Mouse (Mus musculus): Measurements from ENCODE around the gene Zfpl1. TPM values are rescaled to one million over a fixed set of nuclear protein-coding genes. Genes with fewer than 3 reads are reported as not detected.

Gene Zfpl1
- polyA plus RNA-seq, 1 experiment from 2014 or later: 90.9 TPM

- Histone ChIP-seq H3K9me3 (replicated peaks) (no peaks in the 10 kb centered on the region), H3K9ac (no peak overlapping the region), H3K27ac (replicated peaks) (no peak overlapping the region), H3K36me3 (no peaks in the 10 kb centered on the region), H3K4me3 (replicated peaks) (no peak overlapping the region), H3K4me2 (replicated peaks) (no peak overlapping the region), H3K4me1 (peaks cover 1% of the 10 kb centered on the region), H3K27me3 (no peaks in the 10 kb centered on the region)
- no peak for ATAC-seq (ENCODE audit: insufficient number of reproducible peaks, low FRiP score, low TSS enrichment, low read depth)
Observed at GRCm38 (mm10) chr19:6040002-6040401, 44.8 kb downstream of the Zfpl1 start.

- no peak overlapping the region for H3K9ac ChIP-seq
- no peaks in the 10 kb centered on the region for H3K9me3 ChIP-seq (replicated peaks)
- ATAC-seq (ENCODE audit: insufficient number of reproducible peaks, low FRiP score, low TSS enrichment, low read depth): no peak
- no peaks in the 10 kb centered on the region for H3K27me3 ChIP-seq
- no peaks in the 10 kb centered on the region for H3K36me3 ChIP-seq
- WGBS: 77% methylated on average over 7 of the region's 7 CpGs
- H3K4me2 ChIP-seq (replicated peaks): no peak overlapping the region
- H3K4me3 ChIP-seq (replicated peaks): no peak overlapping the region
- no peak overlapping the region for H3K27ac ChIP-seq (replicated peaks)
- no peaks in the 10 kb centered on the region for H3K4me1 ChIP-seq
Observed at GRCm38 (mm10) chr19:6038326-6038725, 46.4 kb downstream of the Zfpl1 start.

- no peaks in the 10 kb centered on the region for H3K4me1 ChIP-seq
- no peaks in the 10 kb centered on the region for H3K9me3 ChIP-seq (replicated peaks)
- H3K27ac ChIP-seq (replicated peaks): no peak overlapping the region
- H3K36me3 ChIP-seq: no peaks in the 10 kb centered on the region
- H3K4me2 ChIP-seq (replicated peaks): no peak overlapping the region
- ATAC-seq (ENCODE audit: insufficient number of reproducible peaks, low FRiP score, low TSS enrichment, low read depth): no peak
- H3K27me3 ChIP-seq: no peaks in the 10 kb centered on the region
- H3K4me3 ChIP-seq (replicated peaks): no peak overlapping the region
- H3K9ac ChIP-seq: no peak overlapping the region
Observed at GRCm38 (mm10) chr19:6037695-6038094, 47.1 kb downstream of the Zfpl1 start.

- H3K9ac ChIP-seq: no peak overlapping the region
- H3K9me3 ChIP-seq (replicated peaks): no peaks in the 10 kb centered on the region
- H3K27ac ChIP-seq (replicated peaks): no peak overlapping the region
- no peaks in the 10 kb centered on the region for H3K4me1 ChIP-seq
- 55% methylated on average over 9 of the region's 9 CpGs for WGBS
- no peaks in the 10 kb centered on the region for H3K27me3 ChIP-seq
- H3K36me3 ChIP-seq: no peaks in the 10 kb centered on the region
- H3K4me2 ChIP-seq (replicated peaks): no peak overlapping the region
- ATAC-seq (ENCODE audit: insufficient number of reproducible peaks, low FRiP score, low TSS enrichment, low read depth): no peak
- no peak overlapping the region for H3K4me3 ChIP-seq (replicated peaks)
Observed at GRCm38 (mm10) chr19:6035966-6036585, 48.7 kb downstream of the Zfpl1 start.

Small RNA genes lying within 50 kb of the gene (microRNA-seq; reads per million reads assigned to microRNA genes)
- gene Mir6988 (ENCODE audit: borderline number of aligned reads): 0.52 reads per million

Other genes with a start within 250 kb of the Zfpl1 start
- 32.5 and 37.4 TPM in 2 replicates for gene Frmd8, start 209.7 kb downstream of the Zfpl1 start, polyA plus RNA-seq (2015; fragmentation: Nextera tagmentation; extraction: Ambion mirVana)
- gene Slc25a45, start 207.1 kb downstream of the Zfpl1 start, polyA plus RNA-seq (2015; fragmentation: Nextera tagmentation; extraction: Ambion mirVana): 5.9 and 7.5 TPM in 2 replicates
- gene Tigd3, start 190.8 kb downstream of the Zfpl1 start, polyA plus RNA-seq (2015; fragmentation: Nextera tagmentation; extraction: Ambion mirVana): 3.4 and 3.6 TPM in 2 replicates
- gene Dpf2, start 171.9 kb downstream of the Zfpl1 start, polyA plus RNA-seq (2015; fragmentation: Nextera tagmentation; extraction: Ambion mirVana): 144 and 167 TPM in 2 replicates
- gene Cdc42ep2, start 160.1 kb downstream of the Zfpl1 start, polyA plus RNA-seq (2015; fragmentation: Nextera tagmentation; extraction: Ambion mirVana): 11.0 TPM in 2 replicates
- 59.6 and 65.4 TPM in 2 replicates for gene Pola2, start 120.8 kb downstream of the Zfpl1 start, polyA plus RNA-seq (2015; fragmentation: Nextera tagmentation; extraction: Ambion mirVana)
- not detected in 2 replicates for gene Slc22a20, start 98.8 kb downstream of the Zfpl1 start, polyA plus RNA-seq (2015; fragmentation: Nextera tagmentation; extraction: Ambion mirVana)
- 22.1 and 22.4 TPM in 2 replicates for gene Capn1, start 69.1 kb downstream of the Zfpl1 start, polyA plus RNA-seq (2015; fragmentation: Nextera tagmentation; extraction: Ambion mirVana)
- gene Syvn1, start 38.4 kb downstream of the Zfpl1 start, polyA plus RNA-seq (2015; fragmentation: Nextera tagmentation; extraction: Ambion mirVana): 34.2 and 39.8 TPM in 2 replicates
- gene Mrpl49, start 27.2 kb downstream of the Zfpl1 start, polyA plus RNA-seq (2015; fragmentation: Nextera tagmentation; extraction: Ambion mirVana): 66.8 and 67.1 TPM in 2 replicates
- gene Fau, start 27.1 kb downstream of the Zfpl1 start, polyA plus RNA-seq (2015; fragmentation: Nextera tagmentation; extraction: Ambion mirVana): 809 and 853 TPM in 2 replicates
- gene Znhit2, start 23.8 kb downstream of the Zfpl1 start, polyA plus RNA-seq (2015; fragmentation: Nextera tagmentation; extraction: Ambion mirVana): 37.1 and 41.1 TPM in 2 replicates
- gene Tm7sf2, start 16.6 kb downstream of the Zfpl1 start, polyA plus RNA-seq (2015; fragmentation: Nextera tagmentation; extraction: Ambion mirVana): 21.7 and 24.6 TPM in 2 replicates
- gene Vps51, start 7.7 kb downstream of the Zfpl1 start, polyA plus RNA-seq (2015; fragmentation: Nextera tagmentation; extraction: Ambion mirVana): 75.9 and 76.4 TPM in 2 replicates
- not detected in 2 replicates for gene Tmem262, start 4.9 kb downstream of the Zfpl1 start, polyA plus RNA-seq (2015; fragmentation: Nextera tagmentation; extraction: Ambion mirVana)
- 1.9 and 2.1 TPM in 2 replicates for gene Gm28374, start 2.7 kb downstream of the Zfpl1 start, polyA plus RNA-seq (2015; fragmentation: Nextera tagmentation; extraction: Ambion mirVana)
- 27.7 and 29.0 TPM in 2 replicates for gene Cdca5, start within 50 bp of the Zfpl1 start, polyA plus RNA-seq (2015; fragmentation: Nextera tagmentation; extraction: Ambion mirVana)
- not detected in 2 replicates for gene AC131692.1, start 9.5 kb upstream of the Zfpl1 start, polyA plus RNA-seq (2015; fragmentation: Nextera tagmentation; extraction: Ambion mirVana)
- 0.25 TPM in 2 replicates for gene Naaladl1, start 20.8 kb upstream of the Zfpl1 start, polyA plus RNA-seq (2015; fragmentation: Nextera tagmentation; extraction: Ambion mirVana)
- 48.4 and 48.6 TPM in 2 replicates for gene Sac3d1, start 33.7 kb upstream of the Zfpl1 start, polyA plus RNA-seq (2015; fragmentation: Nextera tagmentation; extraction: Ambion mirVana)
- 37.9 and 38.5 TPM in 2 replicates for gene Snx15, start 43.3 kb upstream of the Zfpl1 start, polyA plus RNA-seq (2015; fragmentation: Nextera tagmentation; extraction: Ambion mirVana)
- gene Batf2, start 56.0 kb upstream of the Zfpl1 start, polyA plus RNA-seq (2015; fragmentation: Nextera tagmentation; extraction: Ambion mirVana): 0.19 and 0.39 TPM in 2 replicates
- 98.5 and 100 TPM in 2 replicates for gene Arl2, start 56.6 kb upstream of the Zfpl1 start, polyA plus RNA-seq (2015; fragmentation: Nextera tagmentation; extraction: Ambion mirVana)
- gene Majin, start 99.4 kb upstream of the Zfpl1 start, polyA plus RNA-seq (2015; fragmentation: Nextera tagmentation; extraction: Ambion mirVana): 0.11 and 0.13 TPM in 2 replicates
- 2.5 and 3.3 TPM in 2 replicates for gene Gpha2, start 141.4 kb upstream of the Zfpl1 start, polyA plus RNA-seq (2015; fragmentation: Nextera tagmentation; extraction: Ambion mirVana)
- gene Ppp2r5b, start 150.9 kb upstream of the Zfpl1 start, polyA plus RNA-seq (2015; fragmentation: Nextera tagmentation; extraction: Ambion mirVana): 39.2 and 39.7 TPM in 2 replicates
- 10.3 and 11.0 TPM in 2 replicates for gene Atg2a, start 156.7 kb upstream of the Zfpl1 start, polyA plus RNA-seq (2015; fragmentation: Nextera tagmentation; extraction: Ambion mirVana)
- 77.2 and 83.5 TPM in 2 replicates for gene Ehd1, start 191.8 kb upstream of the Zfpl1 start, polyA plus RNA-seq (2015; fragmentation: Nextera tagmentation; extraction: Ambion mirVana)
- 1.5 and 2.5 TPM in 2 replicates for gene Cdc42bpg, start 221.5 kb upstream of the Zfpl1 start, polyA plus RNA-seq (2015; fragmentation: Nextera tagmentation; extraction: Ambion mirVana)

Data from embryonic facial prominence, embryonic 15.5 days (tissue).